Mouse (Mus musculus) urinary bladder, adult 18-20 months (tissue): Measurements from ENCODE around the gene Defa37.
"Not testable (repeated sequence)": the region's sequence is repeated elsewhere in the genome, so short reads cannot be mapped to it uniquely, and the experiment has no call there.

Source experiments
- DNase-seq, 2 experiments: peaks; one replicate each; pipeline ENCODE4 v3.0.0; 2022; ENCODE audit warnings: low spot score in 2 of 2, mixed read lengths in 2 of 2

Gene Defa37

GRCm38 (mm10) chr8:21565086-21565485, at the start of gene Defa37:
Gene Defa37, plus strand, starts transcription at chr8:21565386.
- not testable (repeated sequence) for DNase-seq

- DNase-seq = not testable (repeated sequence)
Measured at GRCm38 (mm10) chr8:21528732-21529131, 36.5 kb upstream of the Defa37 start, which contains the start of gene Defa32. Gene Defa32, plus strand, starts transcription at chr8:21529032.

GRCm38 (mm10) chr8:21582706-21583105, 17.5 kb downstream of the Defa37 start, which contains the start of gene Defa28:
Gene Defa28, plus strand, starts transcription at chr8:21583006.
- DNase-seq = not testable (repeated sequence)

- not testable (repeated sequence) for DNase-seq
Measured at GRCm38 (mm10) chr8:21594408-21594807, 29.2 kb downstream of the Defa37 start, which contains the start of gene Gm7861. Gene Gm7861, minus strand, starts transcription at chr8:21594508.
